Mouse (Mus musculus): ENCODE results near the gene Eif4ebp2. TPM values are rescaled to one million over a fixed set of nuclear protein-coding genes. Genes with fewer than 3 reads are reported as not detected.

Eif4ebp2 gene
- polyA plus RNA-seq, 1 experiment: 97.1 TPM

DNA sequence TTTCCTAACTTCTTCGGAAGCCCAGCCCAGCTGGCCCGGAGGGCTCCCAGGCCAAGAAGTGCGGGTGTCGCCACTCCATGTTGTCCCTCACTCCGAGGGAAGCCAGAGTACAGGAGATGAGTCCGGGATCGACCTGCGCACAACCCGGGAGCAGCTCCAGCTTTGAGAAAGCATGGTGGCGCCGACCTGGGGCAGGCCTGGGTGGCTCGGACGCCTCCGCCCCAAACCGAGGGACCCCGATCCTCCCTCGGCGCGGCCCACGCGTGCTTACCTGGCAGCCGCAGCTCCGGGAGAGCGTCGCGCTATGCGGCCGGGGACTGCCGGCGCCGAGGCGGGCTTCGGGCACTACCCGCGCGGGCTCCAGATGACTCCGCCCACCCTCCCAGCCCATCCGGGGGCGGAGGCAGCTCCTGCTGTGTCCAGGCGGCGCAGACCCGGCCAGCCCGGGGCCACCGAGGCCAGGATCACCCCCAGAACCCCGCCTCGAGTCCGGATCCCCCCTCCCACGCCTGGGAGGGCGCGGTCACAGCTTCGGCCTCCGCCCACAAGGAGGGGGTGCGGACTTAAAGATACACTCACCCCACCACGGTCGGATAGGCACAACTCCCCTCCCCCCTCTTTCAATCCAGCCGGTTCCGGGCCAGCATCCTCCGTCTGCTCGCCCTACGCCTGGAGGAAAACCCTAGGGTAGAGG lies 69.3 kb downstream of the Eif4ebp2 start, which contains the start of gene Pald1:
Pald1 (minus strand) TSS at position 510 of the 694 bp plus-strand sequence.
- no peak for TF ChIP-seq GATA1 (IDR thresholded peaks at IDR 0.05; ENCODE audit: low read length)

- no peak for TF ChIP-seq GATA1 (IDR thresholded peaks at IDR 0.05; ENCODE audit: low read length)
These were observed 70.2 kb downstream of the Eif4ebp2 start for GRCm38 (mm10) chr10:61382281-61382731.

GRCm38 (mm10) chr10:61381823-61382222 lies 70.6 kb downstream of the Eif4ebp2 start:
- no peak for TF ChIP-seq GATA1 (IDR thresholded peaks at IDR 0.05; ENCODE audit: low read length)

DNA sequence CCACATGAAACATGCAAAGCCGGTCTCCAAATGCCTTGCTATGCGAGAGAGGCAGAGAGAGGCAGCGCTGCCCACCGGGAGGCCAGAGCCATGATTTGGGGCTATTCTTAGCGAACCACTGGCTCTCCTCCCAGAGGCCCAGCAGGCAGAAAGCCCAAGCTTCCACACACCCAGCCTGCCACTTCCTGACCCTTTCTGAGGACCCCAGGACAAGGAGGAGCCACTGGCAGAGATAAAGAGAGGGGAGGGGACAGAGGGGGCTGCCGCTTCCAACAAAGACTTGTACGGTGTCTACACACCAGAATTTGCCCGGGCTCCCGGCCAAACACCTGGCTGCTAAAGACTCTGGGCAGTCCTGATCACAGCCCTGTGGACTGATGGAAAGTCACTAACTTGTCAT lies 72.3 kb downstream of the Eif4ebp2 start:
- TF ChIP-seq GATA1 (IDR thresholded peaks at IDR 0.05; ENCODE audit: low read length): no peak

DNA sequence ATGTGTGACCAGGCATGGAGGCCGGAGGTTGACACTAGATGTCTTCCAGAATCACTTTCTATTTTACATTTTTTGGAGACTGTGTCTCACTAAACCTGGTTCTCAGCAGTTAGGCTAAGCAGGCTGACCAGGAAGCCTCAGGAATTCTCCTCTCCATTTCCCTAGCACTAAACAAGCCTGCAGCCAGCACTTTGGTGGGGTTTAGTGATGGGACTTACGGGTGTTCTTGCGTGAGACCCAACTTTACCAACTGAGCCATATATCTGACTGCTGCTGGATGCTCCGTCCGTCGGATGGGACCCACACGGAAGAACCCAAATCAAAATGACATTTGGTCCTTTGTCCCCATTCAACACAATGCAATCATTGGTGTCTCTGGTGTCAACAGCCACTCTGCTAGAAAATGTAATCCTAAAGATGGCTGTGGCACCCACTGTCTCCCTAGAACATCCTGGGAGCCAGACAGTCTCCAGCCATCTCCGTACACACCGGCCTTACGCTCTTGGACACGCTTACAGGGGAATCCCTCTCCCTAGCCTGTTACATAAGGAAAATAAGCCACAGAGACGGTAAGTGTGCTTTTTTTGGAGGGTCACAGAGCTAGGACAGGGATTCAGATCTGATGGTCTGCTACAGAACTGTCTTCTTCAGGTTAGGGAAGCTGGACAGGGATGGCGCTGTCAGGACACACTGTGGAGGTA lies 73.0 kb downstream of the Eif4ebp2 start:
- no peak for TF ChIP-seq GATA1 (IDR thresholded peaks at IDR 0.05; ENCODE audit: low read length)

- TF ChIP-seq GATA1 (IDR thresholded peaks at IDR 0.05; ENCODE audit: low read length): no peak
These were observed 73.8 kb downstream of the Eif4ebp2 start for GRCm38 (mm10) chr10:61378698-61379097.

Other genes starting within 250 kb of the Eif4ebp2 start
- gene Adamts14, start 179.2 kb downstream of the Eif4ebp2 start, polyA plus RNA-seq (2012): not detected in 2 replicates
- not detected in 2 replicates for gene Prf1, start 154.8 kb downstream of the Eif4ebp2 start, polyA plus RNA-seq (2012)
- not detected in 2 replicates for gene Pald1, start 69.1 kb downstream of the Eif4ebp2 start, polyA plus RNA-seq (2012)
- gene Nodal, start 34.7 kb downstream of the Eif4ebp2 start, polyA plus RNA-seq (2012): not detected in 2 replicates
- gene Lrrc20, start 23.1 kb upstream of the Eif4ebp2 start, polyA plus RNA-seq (2012): 10.3 and 15.8 TPM in 2 replicates
- not detected in 2 replicates for gene Npffr1, start 142.8 kb upstream of the Eif4ebp2 start, polyA plus RNA-seq (2012)
- 26.1 and 37.7 TPM in 2 replicates for gene Ppa1, start 195.9 kb upstream of the Eif4ebp2 start, polyA plus RNA-seq (2012)
- 25.2 and 41.5 TPM in 2 replicates for gene Sar1a, start 227.6 kb upstream of the Eif4ebp2 start, polyA plus RNA-seq (2012)
- 112 and 127 TPM in 2 replicates for gene Tysnd1, start 242.9 kb upstream of the Eif4ebp2 start, polyA plus RNA-seq (2012)